Mouse (Mus musculus) embryo, embryonic 10.5 days (tissue): ENCODE measurements around the gene Pi4k2a.
A peak's percentile ranks its signal among the peaks of the same experiment; 100 is the strongest.

ENCODE experiments used
- DNase-seq: peaks from one replicate; pipeline ENCODE4 v3.0.0-alpha.2; 2015; ENCODE audit warnings: low spot score

Gene Pi4k2a

GRCm38 (mm10) chr19:42135070-42135469 is 44.8 kb downstream of the Pi4k2a start:
- no peak for DNase-seq

GRCm38 (mm10) chr19:42136126-42136525 is 45.9 kb downstream of the Pi4k2a start:
- DNase-seq = no peak

GRCm38 (mm10) chr19:42137167-42137672 is 47.0 kb downstream of the Pi4k2a start:
- no peak for DNase-seq

GRCm38 (mm10) chr19:42138517-42139285 is 48.4 kb downstream of the Pi4k2a start:
- DNase-seq = no peak

GRCm38 (mm10) chr19:42139724-42140517 is 49.7 kb downstream of the Pi4k2a start:
- DNase-seq = no peak

GRCm38 (mm10) chr19:42141998-42142397 is 51.7 kb downstream of the Pi4k2a start:
- no peak for DNase-seq

- no peak for DNase-seq
Observed at GRCm38 (mm10) chr19:42142757-42143156, 52.5 kb downstream of the Pi4k2a start.

GRCm38 (mm10) chr19:42144067-42144466 is 53.8 kb downstream of the Pi4k2a start:
- no peak for DNase-seq

- DNase-seq = peak; percentile 90
Observed at GRCm38 (mm10) chr19:42144541-42145167, 54.4 kb downstream of the Pi4k2a start.

GRCm38 (mm10) chr19:42145210-42145609 is 54.9 kb downstream of the Pi4k2a start:
- DNase-seq = no peak

- no peak for DNase-seq
Observed at GRCm38 (mm10) chr19:42145731-42146130, 55.5 kb downstream of the Pi4k2a start.

GRCm38 (mm10) chr19:42146276-42147010 is 56.2 kb downstream of the Pi4k2a start:
- no peak for DNase-seq

GRCm38 (mm10) chr19:42147170-42147768 is 57.0 kb downstream of the Pi4k2a start, which contains the start of gene Marveld1:
TSS of gene Marveld1 (plus strand) at chr19:42147400.
- peak; percentile 64 for DNase-seq

- DNase-seq = peak; percentile 65
Observed at GRCm38 (mm10) chr19:42147769-42148568, 57.7 kb downstream of the Pi4k2a start.

GRCm38 (mm10) chr19:42148569-42148860 is 58.2 kb downstream of the Pi4k2a start:
- no peak for DNase-seq

- DNase-seq = peak; percentile 90
Observed at GRCm38 (mm10) chr19:42151990-42152389, 61.7 kb downstream of the Pi4k2a start.

- no peak for DNase-seq
Observed at GRCm38 (mm10) chr19:42157493-42158237, 67.4 kb downstream of the Pi4k2a start.

GRCm38 (mm10) chr19:42158246-42159017 is 68.2 kb downstream of the Pi4k2a start:
- DNase-seq = peak; percentile 21

- no peak for DNase-seq
Observed at GRCm38 (mm10) chr19:42163764-42164163, 73.5 kb downstream of the Pi4k2a start, which contains the start of gene Zfyve27. TSS of gene Zfyve27 (plus strand) at chr19:42163951.
